ENCODE assay signal across 21 mouse cellular contexts in the genomic region with DNA sequence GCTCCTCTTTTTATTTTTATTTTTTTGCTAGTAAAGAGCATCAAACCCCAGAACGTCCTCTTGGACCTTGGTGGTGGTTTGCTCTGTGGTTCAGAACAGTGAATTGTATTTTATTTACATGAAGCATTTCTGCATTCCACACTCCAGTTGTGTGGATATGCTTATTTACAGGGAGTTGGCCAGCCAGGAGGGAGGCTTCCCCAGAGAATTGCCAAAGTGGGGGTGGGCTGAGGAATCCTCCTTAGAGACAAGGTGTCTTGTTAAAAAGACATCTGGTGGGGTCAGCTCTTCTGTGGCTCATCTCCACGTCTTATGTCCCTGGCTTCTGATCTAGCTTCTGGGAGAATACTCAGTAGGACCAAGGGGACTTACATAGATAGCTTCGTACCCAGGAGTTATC.
"Had no signal": no experiment of that assay in that cellular context is flagged by ENCODE, and none has a peak within 500 bp of the region (broad histone marks: within the 10 kb centered on the region; RNA-seq: fewer than 3 reads in every experiment).

No protein-coding gene starts in this region.

- H3K4me2 ChIP-seq: limb, embryonic 12.5 days; limb, embryonic 15.5 days; liver, embryonic 11.5 days; midbrain, embryonic 12.5 days; midbrain, embryonic 15.5 days; neural tube, embryonic 12.5 days; neural tube, embryonic 15.5 days had no signal

- H3K27ac ChIP-seq: limb, embryonic 12.5 days; limb, embryonic 15.5 days; liver, embryonic 14.5 days; midbrain, embryonic 12.5 days; midbrain, embryonic 15.5 days; neural tube, embryonic 12.5 days; neural tube, embryonic 15.5 days; stomach, postnatal 0 days had no signal

- H3K4me3 ChIP-seq: limb, embryonic 12.5 days; limb, embryonic 15.5 days; midbrain, embryonic 12.5 days; midbrain, embryonic 15.5 days; neural tube, embryonic 12.5 days; neural tube, embryonic 15.5 days had no signal

- ATAC-seq: liver, postnatal 0 days; midbrain, embryonic 15.5 days had no signal

- H3K27me3 ChIP-seq: limb, embryonic 12.5 days; limb, embryonic 15.5 days; midbrain, embryonic 15.5 days; neural tube, embryonic 12.5 days; neural tube, embryonic 15.5 days had no signal

- H3K9ac ChIP-seq: limb, embryonic 12.5 days; limb, embryonic 15.5 days; liver, embryonic 14.5 days; liver, postnatal 0 days; midbrain, embryonic 12.5 days; midbrain, embryonic 15.5 days; neural tube, embryonic 12.5 days; neural tube, embryonic 15.5 days had no signal

- H3K9me3 ChIP-seq: limb, embryonic 12.5 days; limb, embryonic 15.5 days; midbrain, embryonic 12.5 days; midbrain, embryonic 15.5 days; neural tube, embryonic 12.5 days; neural tube, embryonic 15.5 days had no signal

- DNase-seq: kidney, adult 18-20 months; kidney, postnatal 25 days; left cerebral cortex, postnatal 4 days; liver, postnatal 0 days; lung, postnatal 14 days; lung, postnatal 4 days; right cerebral cortex, adult 18-20 months; right cerebral cortex, postnatal 14 days; right cerebral cortex, postnatal 4 days; thymus, adult 2 months; thymus, postnatal 14 days; thymus, postnatal 4 days had no signal

- H3K4me1 ChIP-seq: midbrain, embryonic 12.5 days; midbrain, embryonic 15.5 days had no signal

- H3K36me3 ChIP-seq: limb, embryonic 15.5 days; midbrain, embryonic 12.5 days; midbrain, embryonic 15.5 days; neural tube, embryonic 12.5 days; neural tube, embryonic 15.5 days had no signal
